Mouse (Mus musculus) CH12.LX (cell line): Measurements from ENCODE around the gene Napb. TPM values are rescaled to one million over a fixed set of nuclear protein-coding genes. Genes with fewer than 3 reads are reported as not detected.

Experiments
- DNase-seq: peaks from one replicate; pipeline ENCODE4 v3.0.0-alpha.2; 2013; ENCODE audit errors: extremely low read depth
- H3K27ac ChIP-seq: 2 replicates; pipeline ENCODE4 v1.5.1; 2012; ENCODE audit warnings: low read depth, mild to moderate bottlenecking, control low read depth, moderate library complexity; ENCODE audit not compliant: insufficient read depth
- H3K27me3 ChIP-seq: replicated peaks from 2 replicates; pipeline ENCODE3; 2012; ENCODE audit warnings: inconsistent platforms
- H3K36me3 ChIP-seq, 2 experiments: replicated peaks in 1 of 2; 2 replicates each; pipeline versions ENCODE3 to v1.6.1; 2012; ENCODE audit warnings: inconsistent platforms in 1 of 2, low read length in 1 of 2, mild to moderate bottlenecking in 1 of 2, mixed read lengths in 1 of 2, moderate library complexity in 1 of 2; ENCODE audit not compliant: control insufficient read depth in 1 of 2, insufficient read depth in 1 of 2
- H3K4me1 ChIP-seq, 2 experiments: 2 replicates each; pipeline ENCODE4 v1.6.1; 2012; ENCODE audit warnings: inconsistent platforms in 1 of 2, moderate library complexity in 1 of 2; ENCODE audit not compliant: insufficient read depth in 2 of 2, control insufficient read depth in 1 of 2
- H3K4me2 ChIP-seq: 2 replicates; pipeline ENCODE4 v1.6.1; 2012; ENCODE audit warnings: low read depth, mild to moderate bottlenecking, control low read depth; ENCODE audit not compliant: poor library complexity, insufficient read depth, severe bottlenecking
- H3K4me3 ChIP-seq, 3 experiments: fragments of 150-350 bp in 1 of 3; sonication (generic) in 1 of 3; replicated peaks in 1 of 3; 2 replicates each; pipeline versions ENCODE3 to v1.5.1; 2011 to 2012; ENCODE audit warnings: low read depth in 2 of 3, low read length in 2 of 3, mild to moderate bottlenecking in 2 of 3, moderate library complexity in 2 of 3, control low read depth in 1 of 3, improper control_type of control experiment in 1 of 3, inconsistent platforms in 1 of 3, mixed read lengths in 1 of 3; ENCODE audit not compliant: poor library complexity in 1 of 3
- H3K79me2 ChIP-seq: replicated peaks from 2 replicates; pipeline ENCODE4 v1.6.1; 2012; ENCODE audit warnings: mild to moderate bottlenecking, moderate library complexity; ENCODE audit not compliant: control insufficient read depth, poor library complexity, insufficient read depth, severe bottlenecking; ENCODE audit errors: extremely low read depth
- H3K9ac ChIP-seq: 2 replicates; pipeline ENCODE4 v1.6.1; 2012; ENCODE audit warnings: low read depth, mild to moderate bottlenecking, control low read depth, moderate library complexity; ENCODE audit not compliant: insufficient read depth
- H3K9me3 ChIP-seq: replicated peaks from 2 replicates; pipeline ENCODE3; 2012; ENCODE audit warnings: low read length, inconsistent platforms, mixed read lengths
- CHD1 ChIP-seq: IDR thresholded peaks from 2 replicates; pipeline ENCODE4 v1.6.1; 2012; ENCODE audit warnings: low read depth, low read length, improper control_type of control experiment, inconsistent platforms
- CHD2 ChIP-seq: IDR thresholded peaks from 2 replicates; pipeline ENCODE4 v1.6.1; 2011; ENCODE audit warnings: low read length, improper control_type of control experiment
- CTCF ChIP-seq, 2 experiments: IDR thresholded peaks in 1 of 2; conservative IDR thresholded peaks in 1 of 2; 2 replicates each; pipeline ENCODE4 v1.5.1; 2011 to 2012; ENCODE audit warnings: low read depth in 2 of 2, low read length in 2 of 2, improper control_type of control experiment in 1 of 2, inconsistent platforms in 1 of 2, mild to moderate bottlenecking in 1 of 2, moderate library complexity in 1 of 2
- E2F4 ChIP-seq: IDR thresholded peaks from 2 replicates; pipeline ENCODE4 v1.6.1; 2011; ENCODE audit warnings: low read depth, low read length, improper control_type of control experiment; ENCODE audit not compliant: insufficient replicate concordance
- ELF1 ChIP-seq: IDR thresholded peaks from 2 replicates; pipeline ENCODE4 v1.6.1; 2014; ENCODE audit warnings: low read depth, mild to moderate bottlenecking, inconsistent platforms, low read length, improper control_type of control experiment
- EP300 ChIP-seq: IDR thresholded peaks from 2 replicates; pipeline ENCODE4 v1.6.1; 2011; ENCODE audit warnings: low read length, improper control_type of control experiment
- ETS1 ChIP-seq: conservative IDR thresholded peaks from 2 replicates; pipeline ENCODE4 v1.6.1; 2012; ENCODE audit warnings: low read depth, mild to moderate bottlenecking, inconsistent platforms, low read length, improper control_type of control experiment, moderate library complexity
- GABPA ChIP-seq: IDR thresholded peaks from 2 replicates; pipeline ENCODE4 v1.6.1; 2012; ENCODE audit warnings: low read depth, low read length, improper control_type of control experiment, inconsistent platforms; ENCODE audit not compliant: insufficient replicate concordance
- HCFC1 ChIP-seq: IDR thresholded peaks from 2 replicates; pipeline ENCODE4 v1.6.1; 2012; ENCODE audit warnings: low read depth, mild to moderate bottlenecking, inconsistent platforms, low read length, improper control_type of control experiment
- KAT2A ChIP-seq: IDR thresholded peaks from 2 replicates; pipeline ENCODE4 v1.6.1; 2012; ENCODE audit warnings: low read length, improper control_type of control experiment, inconsistent platforms; ENCODE audit not compliant: insufficient replicate concordance
- MAFK ChIP-seq: IDR thresholded peaks from 2 replicates; pipeline ENCODE4 v1.6.1; 2011; ENCODE audit warnings: low read length, improper control_type of control experiment; ENCODE audit not compliant: insufficient replicate concordance
- MAX ChIP-seq: IDR thresholded peaks from 2 replicates; pipeline ENCODE4 v1.6.1; 2011; ENCODE audit warnings: low read length, improper control_type of control experiment
- MEF2A ChIP-seq: IDR thresholded peaks from 2 replicates; pipeline ENCODE4 v1.6.1; 2014; ENCODE audit warnings: low read depth, mild to moderate bottlenecking, inconsistent platforms, low read length, improper control_type of control experiment, borderline replicate concordance
- MXI1 ChIP-seq: IDR thresholded peaks from 2 replicates; pipeline ENCODE4 v1.6.1; 2011; ENCODE audit warnings: mild to moderate bottlenecking, low read depth, low read length, improper control_type of control experiment
- NRF1 ChIP-seq: IDR thresholded peaks from 2 replicates; pipeline ENCODE4 v1.6.1; 2014; ENCODE audit warnings: low read depth, mild to moderate bottlenecking, inconsistent platforms, low read length, improper control_type of control experiment, moderate library complexity
- POLR2AphosphoS2 ChIP-seq: IDR thresholded peaks from 2 replicates; pipeline ENCODE4 v1.6.1; 2011; ENCODE audit warnings: low read depth, low read length, improper control_type of control experiment
- RCOR1 ChIP-seq: conservative IDR thresholded peaks from 2 replicates; pipeline ENCODE4 v1.6.1; 2012; ENCODE audit warnings: low read depth, mild to moderate bottlenecking, inconsistent platforms, low read length, improper control_type of control experiment
- SMC3 ChIP-seq: IDR thresholded peaks from 2 replicates; pipeline ENCODE4 v1.6.1; 2011; ENCODE audit warnings: low read depth, low read length, improper control_type of control experiment
- TBP ChIP-seq: conservative IDR thresholded peaks from 2 replicates; pipeline ENCODE4 v1.6.1; 2011; ENCODE audit warnings: low read depth, low read length, improper control_type of control experiment
- TCF12 ChIP-seq: IDR thresholded peaks from 2 replicates; pipeline ENCODE4 v1.6.1; 2014; ENCODE audit warnings: low read depth, mild to moderate bottlenecking, inconsistent platforms, low read length, improper control_type of control experiment
- USF1 ChIP-seq: IDR thresholded peaks from 2 replicates; pipeline ENCODE4 v1.6.1; 2014; ENCODE audit warnings: low read depth, mild to moderate bottlenecking, inconsistent platforms, low read length, improper control_type of control experiment
- ZMIZ1 ChIP-seq: IDR thresholded peaks from 2 replicates; pipeline ENCODE4 v1.6.1; 2012; ENCODE audit warnings: low read depth, mild to moderate bottlenecking, inconsistent platforms, low read length, improper control_type of control experiment
- dilution Hi-C: fragments of 300-500 bp; cut with MboI; formaldehyde crosslinking; loops from 2 replicates; pipeline ENCODE4 v1.14.3; 2020; ENCODE audit warnings: low sequenced_read_pairs; ENCODE audit not compliant: extremely low pct_unique_long_range_greater_than_20kb, extremely low pct_ligation_motif_present
- in situ Hi-C: fragments of 300-500 bp; cut with MboI; formaldehyde crosslinking; loops from 3 replicates; pipeline ENCODE4 v1.14.3; 2019; ENCODE audit warnings: low sequenced_read_pairs, low pct_ligation_motif_present, low pct_unique_long_range_greater_than_20kb, mixed read lengths
- polyA plus RNA-seq: library from polyadenylated mRNA; unstranded; fragments of >175 nt; gene quantifications from 2 replicates; pipeline ENCODE4 v1.2.1, GENCODE M21; 2012; ENCODE audit warnings: low read depth; ENCODE audit not compliant: insufficient read length
- total RNA-seq, 2 experiments: library from RNA; depleted of rRNA; stranded (reverse); fragments of 300-350 nt in 1 of 2; fragments of >200 nt in 1 of 2; gene quantifications; 2 replicates each; pipeline ENCODE4 v1.2.3; 2012 to 2014

Napb gene
- total and polyA plus RNA-seq, 3 experiments = 0.98 to 2.6 (median 1.6) TPM

GRCm38 (mm10) chr2:148679346-148679745 is 52.9 kb downstream of the Napb start:
- in situ Hi-C loops (no loop called here), dilution Hi-C loops (no loop called here)
- TF ChIP-seq EP300 = no peak
- TF ChIP-seq MEF2A = no peak
- no peak for TF ChIP-seq NRF1
- TF ChIP-seq TCF12 = no peak
- TF ChIP-seq CTCF (conservative IDR thresholded peaks at IDR 0.05 in 1 of 2, IDR thresholded peaks at IDR 0.05 in 1 of 2; ENCODE audit: low read depth in 2 of 2, low read length in 2 of 2) = no peak
- TF ChIP-seq CHD1 = no peak
- TF ChIP-seq E2F4 = no peak
- TF ChIP-seq ETS1 = no peak
- Histone ChIP-seq H3K27me3 (no peaks in the 10 kb centered on the region), H3K4me1 (peaks cover 0 to 39% of the 10 kb centered on the region in 2 experiments; a peak in 3 of 4 replicates), H3K36me3 (peaks cover 26 to 49% of the 10 kb centered on the region in 2 experiments), H3K79me2 (peaks cover 21% of the 10 kb centered on the region), H3K4me3 (no peak overlapping the region), H3K9ac (no peak overlapping the region), H3K9me3 (no peaks in the 10 kb centered on the region), H3K4me2 (no peak overlapping the region), H3K27ac (no peak overlapping the region)
- no peak for DNase-seq

- Histone ChIP-seq H3K4me3 (no peak overlapping the region), H3K27me3 (no peaks in the 10 kb centered on the region), H3K79me2 (peaks cover 36% of the 10 kb centered on the region), H3K9ac (no peak overlapping the region), H3K4me2 (no peak overlapping the region), H3K4me1 (peaks cover 0 to 44% of the 10 kb centered on the region in 2 experiments; a peak in 3 of 4 replicates), H3K9me3 (no peaks in the 10 kb centered on the region), H3K36me3 (peaks cover 24 to 40% of the 10 kb centered on the region in 2 experiments), H3K27ac (no peak overlapping the region)
- DNase-seq = no peak
- dilution Hi-C loops = no loop called here
- in situ Hi-C loops = no loop called here
- TF ChIP-seq ZMIZ1 = no peak
Measured at GRCm38 (mm10) chr2:148677801-148678200, 54.5 kb downstream of the Napb start.

- Histone ChIP-seq H3K9me3 (no peaks in the 10 kb centered on the region), H3K9ac (peak within 1 kb of the TSS; percentile 91), H3K27ac (no peak within 1 kb of the TSS), H3K4me2 (peak within 1 kb of the TSS; percentile 97), H3K4me3 (peak within 1 kb of the TSS; percentile 79 to 88 (median 87)), H3K27me3 (peaks cover 2% of the 10 kb centered on the region), H3K36me3 (peaks cover 19 to 32% of the 10 kb centered on the region in 2 experiments), H3K4me1 (peaks cover 0 to 28% of the 10 kb centered on the region in 2 experiments), H3K79me2 (peaks cover 38% of the 10 kb centered on the region)
- in situ Hi-C loops (loop anchor here (25.0 kb wide), 1 partner anchor 285 kb away; the partner anchor contains the start of gene Sstr4), dilution Hi-C loops (no loop called here)
- peak; percentile 97 for DNase-seq
- TF ChIP-seq NRF1 (peak; percentile 92), MAFK (no peak), POLR2AphosphoS2 (peak; percentile 77; the same call in 1 of the 2 replicates), ZMIZ1 (no peak), E2F4 (peak; percentile 91; the same call in 1 of the 2 replicates), RCOR1 (no peak), SMC3 (no peak), TBP (peak; percentile 84), CHD1 (no peak), HCFC1 (peak; percentile 99), GABPA (peak; percentile 41; the same call in 1 of the 2 replicates), CHD2 (peak; percentile 97), MEF2A (peak; percentile 50; the same call in 1 of the 2 replicates), TCF12 (peak; percentile 60; the same call in 1 of the 2 replicates), ELF1 (peak; percentile 100), KAT2A (peak; percentile 95; the same call in 1 of the 2 replicates), MAX (no peak), USF1 (no peak), MXI1 (peak; percentile 67)
Measured at GRCm38 (mm10) chr2:148672199-148673096, 59.8 kb downstream of the Napb start, which contains the start of gene Nxt1. Gene Nxt1 (plus strand): TSS chr2:148672601.
